Mouse (Mus musculus): ENCODE data around the gene Gm10282. TPM values are rescaled to one million over a fixed set of nuclear protein-coding genes. Genes with fewer than 3 reads are reported as not detected.

The Gm10282 gene
- polyA plus RNA-seq (2015; fragmentation: Nextera tagmentation; extraction: Ambion mirVana): 15.4 TPM in 2 replicates

GRCm38 (mm10) chr8:72305210-72305905 lies at the start of gene Gm10282:
Gene Gm10282 (minus strand): TSS chr8:72305260.
- no peak within 1 kb of the TSS for H3K4me3 ChIP-seq
- H3K27ac ChIP-seq: no peak within 1 kb of the TSS
- no peaks in the 10 kb centered on the region for H3K27me3 ChIP-seq
- no peaks in the 10 kb centered on the region for H3K36me3 ChIP-seq
- no peak within 1 kb of the TSS for H3K9ac ChIP-seq
- ATAC-seq (ENCODE audit: low FRiP score): no peak
- no peak within 1 kb of the TSS for H3K4me2 ChIP-seq
- H3K4me1 ChIP-seq (replicated peaks): 0 out of 2 replicates have a peak, but pooled peaks cover 6% of the 10 kb centered on the region
- 78% methylated on average over 16 of the region's 16 CpGs for whole genome bisulfite sequencing
- H3K9me3 ChIP-seq: no peaks in the 10 kb centered on the region

- Histone ChIP-seq H3K4me3 (no peak overlapping the region), H3K4me1 (replicated peaks) (no peaks in the 10 kb centered on the region), H3K27me3 (no peaks in the 10 kb centered on the region), H3K9ac (no peak overlapping the region), H3K27ac (no peak overlapping the region), H3K36me3 (peaks cover 81% of the 10 kb centered on the region), H3K9me3 (no peaks in the 10 kb centered on the region), H3K4me2 (no peak overlapping the region)
- 75% methylated on average over 11 of the region's 11 CpGs for WGBS
- ATAC-seq (ENCODE audit: low FRiP score): no peak
Measured at GRCm38 (mm10) chr8:72354272-72354671, 49.2 kb upstream of the Gm10282 start.

GRCm38 (mm10) chr8:72353700-72354045 lies 48.6 kb upstream of the Gm10282 start:
- Histone ChIP-seq H3K4me2 (no peak overlapping the region), H3K36me3 (peaks cover 81% of the 10 kb centered on the region), H3K9ac (no peak overlapping the region), H3K27me3 (no peaks in the 10 kb centered on the region), H3K9me3 (no peaks in the 10 kb centered on the region), H3K27ac (no peak overlapping the region), H3K4me3 (no peak overlapping the region), H3K4me1 (replicated peaks) (no peaks in the 10 kb centered on the region)
- WGBS: 90% methylated on average over 7 of the region's 7 CpGs
- no peak for ATAC-seq (ENCODE audit: low FRiP score)

- WGBS: 85% methylated on average over 8 of the region's 8 CpGs
- ATAC-seq (ENCODE audit: low FRiP score): peak; percentile 57; the same call in 1 of the 2 replicates
- Histone ChIP-seq H3K27me3 (no peaks in the 10 kb centered on the region), H3K4me1 (replicated peaks) (no peaks in the 10 kb centered on the region), H3K4me3 (no peak overlapping the region), H3K4me2 (no peak overlapping the region), H3K27ac (no peak overlapping the region), H3K9me3 (no peaks in the 10 kb centered on the region), H3K36me3 (peaks cover 81% of the 10 kb centered on the region), H3K9ac (no peak overlapping the region)
Measured at GRCm38 (mm10) chr8:72352951-72353699, 48.1 kb upstream of the Gm10282 start.

- Histone ChIP-seq H3K9me3 (no peaks in the 10 kb centered on the region), H3K36me3 (peaks cover 79% of the 10 kb centered on the region), H3K27me3 (no peaks in the 10 kb centered on the region), H3K4me3 (no peak overlapping the region), H3K9ac (no peak overlapping the region), H3K4me1 (replicated peaks) (no peaks in the 10 kb centered on the region), H3K27ac (no peak overlapping the region), H3K4me2 (no peak overlapping the region)
- ATAC-seq (ENCODE audit: low FRiP score): no peak
- WGBS: 94% methylated on average over 7 of the region's 7 CpGs
Measured at GRCm38 (mm10) chr8:72351405-72352005, 46.4 kb upstream of the Gm10282 start.

GRCm38 (mm10) chr8:72350727-72351126 lies 45.7 kb upstream of the Gm10282 start:
- Histone ChIP-seq H3K9me3 (no peaks in the 10 kb centered on the region), H3K4me3 (no peak overlapping the region), H3K27me3 (no peaks in the 10 kb centered on the region), H3K27ac (no peak overlapping the region), H3K4me1 (replicated peaks) (no peaks in the 10 kb centered on the region), H3K36me3 (peaks cover 79% of the 10 kb centered on the region), H3K4me2 (no peak overlapping the region), H3K9ac (no peak overlapping the region)
- no peak for ATAC-seq (ENCODE audit: low FRiP score)
- 88% methylated on average over 8 of the region's 8 CpGs for WGBS

- Histone ChIP-seq H3K9me3 (no peaks in the 10 kb centered on the region), H3K4me1 (replicated peaks) (no peaks in the 10 kb centered on the region), H3K36me3 (peaks cover 78% of the 10 kb centered on the region), H3K27me3 (no peaks in the 10 kb centered on the region), H3K4me2 (no peak overlapping the region), H3K27ac (no peak overlapping the region), H3K4me3 (no peak overlapping the region), H3K9ac (no peak overlapping the region)
- no peak for ATAC-seq (ENCODE audit: low FRiP score)
- 95% methylated on average over 9 of the region's 9 CpGs for WGBS
Measured at GRCm38 (mm10) chr8:72349838-72350237, 44.8 kb upstream of the Gm10282 start.

- H3K36me3 ChIP-seq: peaks cover 78% of the 10 kb centered on the region
- no peak for ATAC-seq (ENCODE audit: low FRiP score)
- WGBS: 90% methylated on average over 1 of the region's 1 CpGs
Measured at GRCm38 (mm10) chr8:72348956-72349355, 43.9 kb upstream of the Gm10282 start.

GRCm38 (mm10) chr8:72348114-72348513 lies 43.1 kb upstream of the Gm10282 start:
- H3K9me3 ChIP-seq: no peaks in the 10 kb centered on the region
- no peak overlapping the region for H3K27ac ChIP-seq
- H3K4me2 ChIP-seq: no peak overlapping the region
- H3K9ac ChIP-seq: no peak overlapping the region
- no peak for ATAC-seq (ENCODE audit: low FRiP score)
- no peak overlapping the region for H3K4me3 ChIP-seq
- H3K36me3 ChIP-seq: peaks cover 76% of the 10 kb centered on the region
- no peaks in the 10 kb centered on the region for H3K27me3 ChIP-seq
- 97% methylated on average over 2 of the region's 2 CpGs for WGBS
- no peaks in the 10 kb centered on the region for H3K4me1 ChIP-seq (replicated peaks)

More at GRCm38 (mm10) chr8:72348956-72349355, 43.9 kb upstream of the Gm10282 start:
- Histone ChIP-seq H3K27ac (no peak overlapping the region), H3K4me2 (no peak overlapping the region), H3K27me3 (no peaks in the 10 kb centered on the region), H3K9ac (no peak overlapping the region), H3K9me3 (no peaks in the 10 kb centered on the region), H3K4me3 (no peak overlapping the region), H3K4me1 (replicated peaks) (no peaks in the 10 kb centered on the region)

- 83% methylated on average over 1 of the region's 1 CpGs for WGBS
- no peak for ATAC-seq (ENCODE audit: low FRiP score)
- Histone ChIP-seq H3K27me3 (no peaks in the 10 kb centered on the region), H3K9me3 (no peaks in the 10 kb centered on the region), H3K4me3 (no peak overlapping the region), H3K4me2 (no peak overlapping the region), H3K9ac (no peak overlapping the region), H3K4me1 (replicated peaks) (no peaks in the 10 kb centered on the region), H3K27ac (no peak overlapping the region), H3K36me3 (peaks cover 76% of the 10 kb centered on the region)
Measured at GRCm38 (mm10) chr8:72347553-72347952, 42.5 kb upstream of the Gm10282 start.

- Histone ChIP-seq H3K27me3 (no peaks in the 10 kb centered on the region), H3K4me2 (no peak overlapping the region), H3K9me3 (no peaks in the 10 kb centered on the region), H3K36me3 (peaks cover 93% of the 10 kb centered on the region), H3K4me3 (no peak overlapping the region), H3K9ac (no peak overlapping the region), H3K4me1 (replicated peaks) (no peaks in the 10 kb centered on the region), H3K27ac (no peak overlapping the region)
- no peak for ATAC-seq (ENCODE audit: low FRiP score)
- 82% methylated on average over 4 of the region's 4 CpGs for WGBS
Measured at GRCm38 (mm10) chr8:72343725-72344124, 38.7 kb upstream of the Gm10282 start.

- Histone ChIP-seq H3K4me1 (replicated peaks) (no peaks in the 10 kb centered on the region), H3K27ac (no peak overlapping the region), H3K36me3 (peaks cover 93% of the 10 kb centered on the region), H3K4me3 (no peak overlapping the region), H3K9ac (no peak overlapping the region), H3K9me3 (no peaks in the 10 kb centered on the region), H3K4me2 (no peak overlapping the region), H3K27me3 (no peaks in the 10 kb centered on the region)
- WGBS: 90% methylated on average over 5 of the region's 5 CpGs
- no peak for ATAC-seq (ENCODE audit: low FRiP score)
Measured at GRCm38 (mm10) chr8:72342556-72343300, 37.7 kb upstream of the Gm10282 start.

Measured in hindbrain, embryonic 13.5 days (tissue).